Mouse (Mus musculus): ENCODE data around the gene Srsf3. TPM values are rescaled to one million over a fixed set of nuclear protein-coding genes. Genes with fewer than 3 reads are reported as not detected.
"Not testable (repeated sequence)": the region's sequence is repeated elsewhere in the genome, so short reads cannot be mapped to it uniquely, and the experiment has no call there.

Srsf3 gene
- total RNA-seq, 2 experiments from 2014 or later, result 224 to 227 TPM

- no peak for DNase-seq
These were observed 33.5 kb downstream of the Srsf3 start for GRCm38 (mm10) chr17:29065971-29066370.

- not testable (repeated sequence) for DNase-seq
These were observed 35.0 kb downstream of the Srsf3 start for GRCm38 (mm10) chr17:29067416-29067815.

GRCm38 (mm10) chr17:29067847-29068246, 35.4 kb downstream of the Srsf3 start:
- no peak for DNase-seq

GRCm38 (mm10) chr17:29069063-29069462, 36.6 kb downstream of the Srsf3 start:
- DNase-seq, result no peak

- no peak for DNase-seq
These were observed 39.4 kb downstream of the Srsf3 start for GRCm38 (mm10) chr17:29071820-29072219.

- no peak for DNase-seq
These were observed 40.4 kb downstream of the Srsf3 start for GRCm38 (mm10) chr17:29072701-29073307.

- DNase-seq, result no peak
These were observed 40.9 kb downstream of the Srsf3 start for GRCm38 (mm10) chr17:29073313-29073712.

- DNase-seq, result no peak
These were observed 41.7 kb downstream of the Srsf3 start for GRCm38 (mm10) chr17:29074085-29074484.

GRCm38 (mm10) chr17:29076235-29076634, 43.8 kb downstream of the Srsf3 start:
- no peak for DNase-seq

- DNase-seq, result peak; percentile 58
These were observed 45.5 kb downstream of the Srsf3 start for GRCm38 (mm10) chr17:29077786-29078509.

- peak; percentile 72 for DNase-seq
These were observed 46.3 kb downstream of the Srsf3 start for GRCm38 (mm10) chr17:29078519-29079383.

GRCm38 (mm10) chr17:29080758-29081617, 48.6 kb downstream of the Srsf3 start:
- no peak for DNase-seq

GRCm38 (mm10) chr17:29081618-29082381, 49.4 kb downstream of the Srsf3 start:
- no peak for DNase-seq

- DNase-seq, result no peak
These were observed 51.2 kb downstream of the Srsf3 start for GRCm38 (mm10) chr17:29083586-29083985.

GRCm38 (mm10) chr17:29084656-29085055, 52.2 kb downstream of the Srsf3 start:
- peak; percentile 9 for DNase-seq

GRCm38 (mm10) chr17:29085266-29085665, 52.8 kb downstream of the Srsf3 start:
- no peak for DNase-seq

- no peak for DNase-seq
These were observed 54.5 kb downstream of the Srsf3 start for GRCm38 (mm10) chr17:29086916-29087315.

- no peak for DNase-seq
These were observed 58.3 kb downstream of the Srsf3 start, which contains the start of gene Cdkn1a for GRCm38 (mm10) chr17:29090776-29091175. TSS of gene Cdkn1a (plus strand) at chr17:29090976.

GRCm38 (mm10) chr17:29091348-29091944, 59.0 kb downstream of the Srsf3 start:
- DNase-seq, result peak; percentile 5

GRCm38 (mm10) chr17:29092497-29092896, 60.1 kb downstream of the Srsf3 start:
- DNase-seq, result no peak

Data from heart, postnatal 4 days (tissue).